Mouse (Mus musculus): Measurements from ENCODE around the gene Mov10l1. TPM values are rescaled to one million over a fixed set of nuclear protein-coding genes. Genes with fewer than 3 reads are reported as not detected.

The Mov10l1 gene
- polyA plus RNA-seq, 1 experiment from 2014 or later: 0.11 TPM

DNA sequence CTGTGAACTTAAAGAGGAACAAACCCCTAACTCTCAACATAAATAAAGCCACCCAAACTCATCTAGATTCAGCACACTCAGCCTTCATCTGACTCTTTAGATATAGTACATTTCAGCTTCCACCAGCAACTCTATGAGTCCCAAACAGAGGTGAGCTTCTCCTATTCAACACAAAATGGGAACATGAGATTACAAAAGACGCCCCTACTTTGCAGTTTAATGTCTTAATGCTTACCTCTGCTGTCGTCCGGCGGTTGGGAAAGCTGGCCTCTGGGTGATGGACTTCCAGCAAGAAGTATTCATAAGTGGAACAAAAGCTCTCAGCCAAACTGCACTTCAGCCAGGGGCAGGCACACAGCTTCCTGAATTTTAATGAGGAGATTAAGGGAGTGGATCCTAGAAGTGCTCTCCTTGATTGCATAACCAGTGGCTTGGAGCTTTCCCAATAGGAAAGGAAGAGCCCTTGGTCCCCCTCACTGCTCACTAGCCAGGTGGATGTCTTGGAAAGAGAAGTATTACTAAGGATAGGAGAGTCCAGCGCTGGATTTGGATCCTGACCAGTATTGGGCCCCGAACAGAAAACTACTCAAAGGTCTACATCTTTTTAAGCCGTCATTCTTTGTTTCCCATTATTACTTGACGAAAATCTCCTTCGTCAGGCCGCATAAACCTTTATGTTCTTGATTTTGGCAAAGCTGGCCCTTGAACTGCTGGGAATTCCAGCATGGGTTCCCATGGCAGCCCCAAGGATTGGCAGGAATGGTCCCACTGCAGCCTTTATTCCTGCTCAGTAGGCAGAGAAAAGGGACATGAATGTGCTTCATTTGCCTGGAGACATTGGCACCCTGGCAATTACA is 4.2 kb upstream of the Mov10l1 start, which contains the start of gene Mlc1:
Gene Mlc1 (minus strand): TSS at position 727 of the 857 bp plus-strand sequence.
- no peak for DNase-seq (ENCODE audit: low spot score)
- Histone ChIP-seq H3K4me3 (no peak within 1 kb of the TSS), H3K36me3 (no peaks in the 10 kb centered on the region), H3K4me1 (no peaks in the 10 kb centered on the region), H3K9me3 (replicated peaks) (no peaks in the 10 kb centered on the region), H3K27me3 (ENCODE audit: low read depth, poor library complexity, severe bottlenecking) (no peaks in the 10 kb centered on the region), H3K27ac (no peak within 1 kb of the TSS)
- 84% methylated on average over 10 of the region's 10 CpGs for WGBS

DNA sequence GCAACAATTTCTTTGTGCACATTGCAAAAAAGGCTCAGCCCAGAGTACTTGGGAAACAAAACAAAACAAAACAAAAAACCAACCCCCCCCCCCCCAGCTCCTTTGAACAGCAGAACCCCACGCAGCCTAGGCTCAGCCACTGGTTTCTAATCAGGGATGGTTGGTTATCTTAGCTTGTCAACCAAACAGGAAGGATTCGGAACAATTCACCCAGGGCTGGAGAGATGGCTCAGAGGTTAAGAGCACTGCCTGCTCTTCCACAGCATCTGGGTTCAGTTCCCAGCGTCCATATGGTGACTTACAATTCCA is 3.6 kb upstream of the Mov10l1 start:
- WGBS: 74% methylated on average over 3 of the region's 3 CpGs
- no peak overlapping the region for H3K4me3 ChIP-seq

DNA sequence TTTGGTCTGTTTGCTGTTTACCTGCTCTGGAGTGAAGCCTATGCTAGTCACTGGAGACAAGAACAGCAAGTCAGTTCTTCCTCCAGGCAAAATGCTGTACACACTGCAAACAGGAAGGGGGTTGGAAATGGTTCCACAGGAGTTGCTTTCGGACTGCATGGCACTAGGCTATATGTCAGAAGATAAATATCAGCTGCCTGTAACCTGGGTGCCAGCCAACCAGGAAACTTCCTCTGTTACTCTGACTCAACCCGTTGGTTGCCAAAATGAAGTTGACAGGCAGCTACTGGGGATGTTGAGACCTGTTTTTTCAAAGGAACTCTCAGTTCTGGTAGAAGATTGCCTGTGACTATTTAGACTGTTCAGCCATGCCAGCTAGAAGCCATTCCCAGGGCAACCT is 6.5 kb downstream of the Mov10l1 start:
- no peaks in the 10 kb centered on the region for H3K27me3 ChIP-seq (ENCODE audit: low read depth, poor library complexity, severe bottlenecking)
- DNase-seq (ENCODE audit: low spot score): no peak
- 83% methylated on average over 2 of the region's 2 CpGs for WGBS
- no peak overlapping the region for H3K4me3 ChIP-seq
- H3K27ac ChIP-seq: no peak overlapping the region
- H3K9me3 ChIP-seq (replicated peaks): no peaks in the 10 kb centered on the region
- H3K36me3 ChIP-seq: no peaks in the 10 kb centered on the region
- H3K4me1 ChIP-seq: no peaks in the 10 kb centered on the region

More for the DNA sequence above, 3.6 kb upstream of the Mov10l1 start:
- Histone ChIP-seq H3K27ac (no peak overlapping the region), H3K9me3 (replicated peaks) (no peaks in the 10 kb centered on the region), H3K4me1 (no peaks in the 10 kb centered on the region), H3K36me3 (no peaks in the 10 kb centered on the region), H3K27me3 (ENCODE audit: low read depth, poor library complexity, severe bottlenecking) (no peaks in the 10 kb centered on the region)
- no peak for DNase-seq (ENCODE audit: low spot score)

DNA sequence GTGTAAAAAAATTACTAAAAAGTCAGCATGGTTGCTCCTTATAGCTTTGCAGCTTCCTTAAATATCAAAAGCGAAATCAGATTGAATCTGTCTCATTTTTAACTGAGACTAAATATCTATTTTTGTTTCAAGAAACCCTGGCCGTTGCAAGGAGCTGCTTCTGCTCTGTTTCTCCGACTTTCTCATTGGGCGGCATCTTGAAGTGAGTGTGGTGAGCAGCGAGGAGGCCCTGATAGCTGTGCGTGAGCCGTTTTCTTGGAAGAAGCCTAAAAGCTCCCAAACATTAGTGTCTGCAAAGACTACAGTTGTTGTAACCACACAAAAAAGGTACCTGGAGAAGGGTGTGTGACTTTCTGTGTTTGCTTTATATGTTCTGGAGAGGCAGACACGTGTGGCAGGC is 15.9 kb downstream of the Mov10l1 start:
- 85% methylated on average over 8 of the region's 8 CpGs for WGBS
- Histone ChIP-seq H3K4me3 (no peak overlapping the region), H3K9me3 (replicated peaks) (no peaks in the 10 kb centered on the region), H3K27ac (no peak overlapping the region), H3K4me1 (peaks cover 4% of the 10 kb centered on the region; the same call in 1 of the 2 replicates), H3K27me3 (ENCODE audit: low read depth, poor library complexity, severe bottlenecking) (no peaks in the 10 kb centered on the region), H3K36me3 (no peaks in the 10 kb centered on the region)
- DNase-seq (ENCODE audit: low spot score): no peak

DNA sequence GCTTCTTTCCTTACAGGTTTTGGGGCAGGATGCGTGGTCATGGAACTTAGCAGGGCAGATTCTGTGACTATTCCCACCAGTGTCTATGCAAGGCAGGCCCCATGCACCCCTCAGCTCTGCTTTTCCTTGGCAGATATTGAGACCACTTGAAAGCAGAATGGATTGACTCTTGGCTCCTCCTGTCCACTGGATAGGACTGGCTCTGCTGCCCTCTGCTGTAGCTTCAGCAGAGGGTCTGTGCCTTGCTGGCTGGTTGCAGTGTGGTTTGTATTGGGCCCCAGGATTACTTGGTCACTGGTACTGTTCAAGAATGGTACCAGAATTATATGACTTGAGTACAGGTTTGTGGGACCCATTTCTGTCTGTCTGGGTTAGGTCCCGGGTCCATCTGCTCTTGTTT is 16.4 kb downstream of the Mov10l1 start:
- Histone ChIP-seq H3K4me1 (peaks cover 4% of the 10 kb centered on the region; the same call in 1 of the 2 replicates), H3K9me3 (replicated peaks) (no peaks in the 10 kb centered on the region), H3K36me3 (no peaks in the 10 kb centered on the region), H3K27ac (no peak overlapping the region), H3K27me3 (ENCODE audit: low read depth, poor library complexity, severe bottlenecking) (no peaks in the 10 kb centered on the region), H3K4me3 (no peak overlapping the region)
- no peak for DNase-seq (ENCODE audit: low spot score)
- WGBS: 83% methylated on average over 2 of the region's 2 CpGs

DNA sequence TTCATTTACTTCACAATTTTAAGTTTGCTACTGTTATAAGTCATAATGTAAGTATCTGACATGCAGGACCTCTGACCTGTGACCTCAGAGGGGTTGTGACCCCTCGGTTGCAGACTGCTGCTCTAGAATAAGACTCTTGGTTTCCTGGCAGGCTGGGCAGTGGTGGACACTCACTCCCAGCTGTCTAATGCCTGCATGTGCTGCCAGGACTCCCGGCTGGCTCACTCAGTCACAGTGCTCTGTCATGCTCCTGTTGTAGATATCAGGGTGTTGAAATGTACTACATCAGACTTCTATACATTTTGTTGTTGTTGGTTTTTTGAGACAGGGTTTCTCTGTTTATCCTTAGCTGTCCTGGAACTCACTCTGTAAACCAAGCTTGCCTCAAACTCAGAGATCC is 17.7 kb downstream of the Mov10l1 start:
- Histone ChIP-seq H3K9me3 (replicated peaks) (no peaks in the 10 kb centered on the region), H3K4me1 (peaks cover 7% of the 10 kb centered on the region), H3K36me3 (no peaks in the 10 kb centered on the region), H3K27ac (no peak overlapping the region), H3K27me3 (ENCODE audit: low read depth, poor library complexity, severe bottlenecking) (no peaks in the 10 kb centered on the region), H3K4me3 (no peak overlapping the region)
- DNase-seq (ENCODE audit: low spot score): no peak
- WGBS: 59% methylated on average over 2 of the region's 2 CpGs

DNA sequence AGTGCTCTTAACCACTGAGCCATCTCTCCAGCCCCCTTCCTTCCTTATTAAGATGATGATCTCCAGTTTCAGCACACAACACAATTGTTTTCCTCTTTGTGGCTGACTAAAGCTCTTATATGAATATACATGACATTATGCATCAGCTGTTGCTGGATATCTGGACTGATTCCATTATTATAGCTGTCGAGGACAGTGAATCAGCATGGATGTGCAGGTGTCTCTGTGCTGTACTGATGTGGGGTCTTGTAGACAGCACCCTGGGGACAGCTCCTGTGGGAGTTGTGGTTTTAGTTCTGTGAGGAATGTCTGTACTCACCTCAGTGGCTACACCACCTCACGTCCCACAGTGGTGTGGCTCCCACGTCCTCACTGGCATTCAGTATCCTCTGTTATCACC is 18.5 kb downstream of the Mov10l1 start:
- peaks cover 7% of the 10 kb centered on the region for H3K4me1 ChIP-seq
- no peaks in the 10 kb centered on the region for H3K9me3 ChIP-seq (replicated peaks)
- H3K36me3 ChIP-seq: no peaks in the 10 kb centered on the region
- no peak overlapping the region for H3K27ac ChIP-seq
- no peak for DNase-seq (ENCODE audit: low spot score)
- no peak overlapping the region for H3K4me3 ChIP-seq
- H3K27me3 ChIP-seq (ENCODE audit: low read depth, poor library complexity, severe bottlenecking): no peaks in the 10 kb centered on the region
- 79% methylated on average over 3 of the region's 3 CpGs for WGBS

DNA sequence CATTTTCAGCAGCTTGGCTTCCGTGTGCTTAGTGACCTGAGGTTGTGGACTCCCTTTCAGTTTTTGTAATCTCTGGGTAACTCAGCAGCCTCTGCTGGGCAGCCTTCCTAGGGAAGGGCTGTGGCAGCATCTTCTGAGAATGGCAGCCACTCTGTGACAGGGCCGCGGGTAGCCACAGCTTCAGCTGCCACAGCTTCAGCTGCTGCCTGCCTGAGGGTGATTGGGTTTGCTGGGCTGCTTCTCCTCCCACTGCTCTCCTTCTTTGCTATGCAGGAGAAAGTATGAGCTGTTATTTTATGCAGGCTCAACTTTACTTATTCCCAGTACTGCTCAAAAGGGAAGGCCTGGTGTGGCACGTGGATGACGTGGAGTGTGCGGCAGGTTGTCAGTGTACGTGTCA is 24.3 kb downstream of the Mov10l1 start:
- peaks cover 7% of the 10 kb centered on the region for H3K4me1 ChIP-seq
- H3K27ac ChIP-seq: no peak overlapping the region
- H3K36me3 ChIP-seq: no peaks in the 10 kb centered on the region
- H3K4me3 ChIP-seq: no peak overlapping the region
- H3K9me3 ChIP-seq (replicated peaks): no peaks in the 10 kb centered on the region
- DNase-seq (ENCODE audit: low spot score): no peak
- no peaks in the 10 kb centered on the region for H3K27me3 ChIP-seq (ENCODE audit: low read depth, poor library complexity, severe bottlenecking)
- WGBS: 91% methylated on average over 7 of the region's 7 CpGs

DNA sequence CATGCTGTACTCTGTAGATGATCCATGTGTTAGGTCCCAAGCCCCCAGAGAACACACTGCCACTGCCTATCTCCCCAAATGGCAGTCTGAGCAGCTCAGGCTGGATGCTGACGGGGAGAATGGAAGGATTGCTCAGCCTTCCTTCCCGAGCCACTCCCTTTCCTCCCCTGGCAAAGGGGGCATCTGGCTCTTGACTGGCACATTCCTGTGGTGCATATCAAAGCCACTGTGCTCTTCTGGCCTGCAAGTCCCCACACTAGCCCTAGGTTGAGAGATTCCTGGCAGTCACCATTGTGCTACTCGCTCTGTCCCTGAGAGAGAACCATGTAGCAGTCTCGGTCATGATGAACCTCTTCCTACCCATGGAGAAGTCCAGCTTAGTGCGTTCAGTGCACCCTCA is 25.1 kb downstream of the Mov10l1 start:
- Histone ChIP-seq H3K4me3 (no peak overlapping the region), H3K4me1 (peaks cover 3% of the 10 kb centered on the region; the same call in 1 of the 2 replicates), H3K9me3 (replicated peaks) (no peaks in the 10 kb centered on the region), H3K27ac (no peak overlapping the region), H3K36me3 (no peaks in the 10 kb centered on the region), H3K27me3 (ENCODE audit: low read depth, poor library complexity, severe bottlenecking) (no peaks in the 10 kb centered on the region)
- DNase-seq (ENCODE audit: low spot score): no peak
- whole genome bisulfite sequencing: 85% methylated on average over 5 of the region's 5 CpGs

DNA sequence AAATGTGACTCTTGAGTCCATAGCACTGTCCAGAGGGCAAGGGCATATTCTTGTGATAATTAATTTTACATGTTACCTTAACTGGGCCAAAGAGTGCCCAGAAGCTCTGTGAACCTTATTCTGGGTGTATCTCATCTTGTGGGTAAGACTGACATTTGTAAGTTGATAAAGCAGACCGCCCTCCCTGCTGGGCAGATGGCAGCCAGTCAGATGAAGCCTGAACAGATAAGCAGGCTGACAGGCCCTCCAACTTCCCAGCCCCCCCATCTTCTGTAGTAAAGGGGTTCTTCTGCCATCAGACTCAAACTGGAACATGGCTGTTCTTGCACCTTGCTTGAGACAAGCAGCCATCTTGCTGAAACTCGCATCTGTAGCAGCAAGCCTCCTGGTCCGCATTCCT is 34.0 kb downstream of the Mov10l1 start:
- Histone ChIP-seq H3K36me3 (no peaks in the 10 kb centered on the region), H3K27me3 (ENCODE audit: low read depth, poor library complexity, severe bottlenecking) (no peaks in the 10 kb centered on the region), H3K9me3 (replicated peaks) (no peaks in the 10 kb centered on the region), H3K27ac (no peak overlapping the region), H3K4me1 (no peaks in the 10 kb centered on the region), H3K4me3 (no peak overlapping the region)
- no peak for DNase-seq (ENCODE audit: low spot score)
- 86% methylated on average over 3 of the region's 3 CpGs for WGBS

DNA sequence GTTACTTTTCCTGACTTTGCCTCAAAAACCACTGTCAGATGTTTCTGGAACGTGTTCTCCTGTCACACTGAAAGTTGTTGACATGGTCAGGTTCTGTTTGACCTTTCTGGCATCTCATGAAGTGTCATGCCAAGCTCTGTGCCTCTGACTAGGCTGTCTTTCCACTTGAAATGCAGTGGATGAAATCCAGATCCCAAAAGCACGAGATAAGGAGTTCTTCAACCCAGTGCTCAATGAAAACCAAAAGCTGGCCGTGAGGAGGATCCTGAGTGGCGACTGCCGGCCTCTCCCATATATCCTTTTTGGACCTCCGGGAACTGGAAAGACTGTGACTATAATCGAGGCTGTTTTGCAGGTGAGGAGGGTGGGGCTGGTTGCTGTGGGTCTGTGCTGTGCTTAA is 37.4 kb downstream of the Mov10l1 start:
- 71% methylated on average over 7 of the region's 7 CpGs for WGBS
- H3K27me3 ChIP-seq (ENCODE audit: low read depth, poor library complexity, severe bottlenecking): no peaks in the 10 kb centered on the region
- no peak overlapping the region for H3K4me3 ChIP-seq
- no peaks in the 10 kb centered on the region for H3K36me3 ChIP-seq
- H3K4me1 ChIP-seq: no peaks in the 10 kb centered on the region
- no peak overlapping the region for H3K27ac ChIP-seq
- no peaks in the 10 kb centered on the region for H3K9me3 ChIP-seq (replicated peaks)
- DNase-seq (ENCODE audit: low spot score): no peak

DNA sequence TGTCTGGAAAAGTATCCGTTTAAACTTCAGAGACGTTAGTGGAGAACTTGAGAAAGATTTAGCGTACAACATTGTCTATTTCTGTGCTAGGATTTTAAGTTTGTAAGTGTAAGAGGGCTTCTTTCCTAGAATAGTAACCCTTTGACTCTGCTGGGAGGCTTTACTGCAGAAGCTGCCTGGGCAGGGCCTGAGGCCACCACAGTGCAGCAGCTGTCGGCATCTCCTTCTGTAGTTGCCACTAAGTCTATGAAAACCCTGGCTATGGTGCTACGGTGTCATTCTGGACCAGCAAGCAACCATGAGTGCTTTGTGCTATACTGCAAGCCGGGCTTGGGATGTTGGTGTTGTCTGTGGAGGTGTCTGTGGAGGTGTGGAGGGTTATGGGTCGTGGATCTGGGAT is 37.8 kb downstream of the Mov10l1 start:
- WGBS: 88% methylated on average over 7 of the region's 7 CpGs
- Histone ChIP-seq H3K9me3 (replicated peaks) (no peaks in the 10 kb centered on the region), H3K27ac (no peak overlapping the region), H3K27me3 (ENCODE audit: low read depth, poor library complexity, severe bottlenecking) (no peaks in the 10 kb centered on the region), H3K4me1 (no peaks in the 10 kb centered on the region), H3K4me3 (no peak overlapping the region), H3K36me3 (no peaks in the 10 kb centered on the region)
- no peak for DNase-seq (ENCODE audit: low spot score)

DNA sequence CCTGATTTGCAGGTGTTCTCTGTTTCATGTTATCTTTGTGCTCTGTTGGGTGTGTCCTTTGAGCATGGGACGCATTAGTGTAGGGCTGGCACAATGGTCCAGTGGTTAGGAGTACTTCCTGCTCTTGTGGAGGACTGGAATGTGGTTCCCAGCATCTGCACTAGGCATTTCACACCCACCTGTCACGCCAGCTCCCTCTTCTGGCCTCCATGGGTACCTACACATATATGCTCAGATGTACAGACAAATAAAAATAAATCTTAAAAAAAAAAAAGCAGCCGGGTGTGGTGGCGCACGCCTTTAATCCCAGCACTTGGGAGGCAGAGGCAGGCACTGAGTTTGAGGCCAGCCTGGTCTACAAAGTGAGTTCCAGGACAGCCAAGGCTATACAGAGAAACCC is 61.7 kb downstream of the Mov10l1 start:
- no peak overlapping the region for H3K27ac ChIP-seq
- no peak overlapping the region for H3K4me3 ChIP-seq
- no peaks in the 10 kb centered on the region for H3K4me1 ChIP-seq
- no peaks in the 10 kb centered on the region for H3K27me3 ChIP-seq (ENCODE audit: low read depth, poor library complexity, severe bottlenecking)
- DNase-seq (ENCODE audit: low spot score): no peak
- H3K36me3 ChIP-seq: no peaks in the 10 kb centered on the region
- peaks cover 4% of the 10 kb centered on the region; the same call in 1 of the 2 replicates for H3K9me3 ChIP-seq (replicated peaks)
- WGBS: 84% methylated on average over 5 of the region's 5 CpGs

DNA sequence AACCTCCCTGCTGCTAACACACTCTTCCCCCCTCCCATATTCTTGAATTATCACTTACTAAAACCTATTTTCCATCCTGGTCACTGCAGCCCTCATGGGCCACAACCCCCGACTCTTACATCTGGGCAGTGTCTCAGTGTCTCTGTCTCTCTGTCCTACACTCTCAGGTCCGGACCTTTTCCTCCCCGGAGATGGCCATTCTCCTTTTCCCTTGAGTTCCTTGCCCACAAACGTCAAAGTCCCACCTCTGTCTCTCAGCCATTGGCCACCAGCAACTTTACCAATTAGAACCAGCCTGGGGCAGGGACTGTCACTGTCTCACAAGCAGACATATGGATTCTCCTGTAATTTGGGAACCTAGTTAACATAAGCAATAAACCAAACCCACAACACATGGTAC is 63.6 kb downstream of the Mov10l1 start:
- H3K9me3 ChIP-seq (replicated peaks): peaks cover 4% of the 10 kb centered on the region; the same call in 1 of the 2 replicates
- H3K27ac ChIP-seq: no peak overlapping the region
- DNase-seq (ENCODE audit: low spot score): no peak
- no peaks in the 10 kb centered on the region for H3K27me3 ChIP-seq (ENCODE audit: low read depth, poor library complexity, severe bottlenecking)
- no peaks in the 10 kb centered on the region for H3K36me3 ChIP-seq
- 81% methylated on average over 4 of the region's 4 CpGs for WGBS
- H3K4me1 ChIP-seq: no peaks in the 10 kb centered on the region
- no peak overlapping the region for H3K4me3 ChIP-seq

Data from limb, embryonic 10.5 days (tissue).